Mouse (Mus musculus): ENCODE measurements around the gene Esrp2. TPM values are rescaled to one million over a fixed set of nuclear protein-coding genes. Genes with fewer than 3 reads are reported as not detected.

Esrp2 gene
- total RNA-seq (2023; ENCODE audit: inconsistent age): not detected in 4 replicates

GRCm38 (mm10) chr8:106136156-106137130 is at the start of gene Esrp2:
Esrp2 (minus strand) TSS chr8:106136974.

GRCm38 (mm10) chr8:106168356-106169016 is 31.7 kb upstream of the Esrp2 start, which contains the start of gene Slc7a6:
Slc7a6 (plus strand) TSS chr8:106168857.

GRCm38 (mm10) chr8:106149801-106150652 is 13.3 kb upstream of the Esrp2 start, which contains the start of gene Pla2g15:
Pla2g15 (plus strand) TSS chr8:106150399.

Other genes starting within 250 kb of the Esrp2 start
- 0.97 to 2.0 TPM (median 1.5 TPM) in 4 replicates for gene Nrn1l, start 243.4 kb downstream of the Esrp2 start, total RNA-seq (2023; ENCODE audit: inconsistent age)
- gene Pskh1, start 236.5 kb downstream of the Esrp2 start, total RNA-seq (2023; ENCODE audit: inconsistent age): 23.9 to 26.9 TPM (median 25.8 TPM) in 4 replicates
- gene Ctrl, start 203.1 kb downstream of the Esrp2 start, total RNA-seq (2023; ENCODE audit: inconsistent age): 2.1 to 5.5 TPM (median 3.4 TPM) in 4 replicates
- gene Psmb10, start 198.5 kb downstream of the Esrp2 start, total RNA-seq (2023; ENCODE audit: inconsistent age): 123 to 171 TPM (median 149 TPM) in 4 replicates
- 0.39 to 0.51 TPM in 2 of 4 replicates, not detected in the others for gene Lcat, start 193.6 kb downstream of the Esrp2 start, total RNA-seq (2023; ENCODE audit: inconsistent age)
- 10.4 to 17.1 TPM (median 12.3 TPM) in 4 replicates for gene Slc12a4, start 170.9 kb downstream of the Esrp2 start, total RNA-seq (2023; ENCODE audit: inconsistent age)
- not detected in 4 replicates for gene Dpep3, start 157.5 kb downstream of the Esrp2 start, total RNA-seq (2023; ENCODE audit: inconsistent age)
- 30.7 to 40.1 TPM (median 34.2 TPM) in 4 replicates for gene Dus2, start 145.6 kb downstream of the Esrp2 start, total RNA-seq (2023; ENCODE audit: inconsistent age)
- not detected in 4 replicates for gene Dpep2nb, start 131.0 kb downstream of the Esrp2 start, total RNA-seq (2023; ENCODE audit: inconsistent age)
- 7.0 to 8.3 TPM (median 7.8 TPM) in 4 replicates for gene Ddx28, start 125.1 kb downstream of the Esrp2 start, total RNA-seq (2023; ENCODE audit: inconsistent age)
- 166 to 190 TPM (median 187 TPM) in 4 replicates for gene Nfatc3, start 78.1 kb downstream of the Esrp2 start, total RNA-seq (2023; ENCODE audit: inconsistent age)
- gene Pla2g15, start 13.4 kb upstream of the Esrp2 start, total RNA-seq (2023; ENCODE audit: inconsistent age): 8.8 to 11.3 TPM (median 9.7 TPM) in 4 replicates
- 29.1 to 35.1 TPM (median 30.3 TPM) in 4 replicates for gene Slc7a6, start 31.9 kb upstream of the Esrp2 start, total RNA-seq (2023; ENCODE audit: inconsistent age)
- 59.9 to 68.4 TPM (median 63.9 TPM) in 4 replicates for gene Slc7a6os, start 74.0 kb upstream of the Esrp2 start, total RNA-seq (2023; ENCODE audit: inconsistent age)
- 32.3 to 40.1 TPM (median 35.3 TPM) in 4 replicates for gene Prmt7, start 74.0 kb upstream of the Esrp2 start, total RNA-seq (2023; ENCODE audit: inconsistent age)
- gene Smpd3, start 201.0 kb upstream of the Esrp2 start, total RNA-seq (2023; ENCODE audit: inconsistent age): 5.8 to 7.1 TPM (median 6.3 TPM) in 4 replicates